Mouse (Mus musculus): ENCODE data around the gene Atpif1.

Atpif1 gene

GRCm38 (mm10) chr4:132524808-132525207 lies 8.7 kb downstream of the Atpif1 start:
- DNase-seq = no peak

- no peak for DNase-seq
These were observed 9.1 kb downstream of the Atpif1 start for GRCm38 (mm10) chr4:132524321-132524741.

GRCm38 (mm10) chr4:132519188-132519587 lies 14.3 kb downstream of the Atpif1 start:
- no peak for DNase-seq

- no peak for DNase-seq
These were observed 15.4 kb downstream of the Atpif1 start for GRCm38 (mm10) chr4:132518066-132518465.

GRCm38 (mm10) chr4:132515369-132516155 lies 17.9 kb downstream of the Atpif1 start:
- peak; percentile 84 to 89 for DNase-seq

- DNase-seq = peak; percentile 91 to 92
These were observed 18.8 kb downstream of the Atpif1 start for GRCm38 (mm10) chr4:132514555-132515135.

- DNase-seq = no peak
These were observed 19.8 kb downstream of the Atpif1 start for GRCm38 (mm10) chr4:132513395-132514273.

GRCm38 (mm10) chr4:132512080-132512479 lies 21.4 kb downstream of the Atpif1 start:
- DNase-seq = no peak

GRCm38 (mm10) chr4:132510352-132510798 lies 23.1 kb downstream of the Atpif1 start, which contains the start of gene Sesn2:
TSS of gene Sesn2 (minus strand) at chr4:132510501.
- peak; percentile 96 to 97 for DNase-seq

GRCm38 (mm10) chr4:132509621-132510296 lies 23.7 kb downstream of the Atpif1 start:
- DNase-seq = peak; percentile 56 to 63

GRCm38 (mm10) chr4:132507210-132507609 lies 26.2 kb downstream of the Atpif1 start:
- no peak for DNase-seq

- DNase-seq = no peak
These were observed 27.2 kb downstream of the Atpif1 start for GRCm38 (mm10) chr4:132506250-132506649.

GRCm38 (mm10) chr4:132505800-132506199 lies 27.7 kb downstream of the Atpif1 start:
- no peak for DNase-seq

- DNase-seq = no peak
These were observed 28.3 kb downstream of the Atpif1 start for GRCm38 (mm10) chr4:132505034-132505738.

- no peak for DNase-seq
These were observed 30.1 kb downstream of the Atpif1 start for GRCm38 (mm10) chr4:132503344-132503743.

GRCm38 (mm10) chr4:132501639-132502038 lies 31.8 kb downstream of the Atpif1 start:
- DNase-seq = no peak

GRCm38 (mm10) chr4:132494271-132494918 lies 39.1 kb downstream of the Atpif1 start:
- DNase-seq = peak; percentile 61 to 65

GRCm38 (mm10) chr4:132492178-132493060 lies 41.0 kb downstream of the Atpif1 start:
- DNase-seq = no peak

GRCm38 (mm10) chr4:132491748-132492147 lies 41.7 kb downstream of the Atpif1 start:
- DNase-seq = no peak

- DNase-seq = no peak
These were observed 42.4 kb downstream of the Atpif1 start for GRCm38 (mm10) chr4:132491057-132491456.

Data from B cell, adult 2 months (primary cell).